Mouse (Mus musculus): ENCODE measurements around the gene Mov10l1. TPM values are rescaled to one million over a fixed set of nuclear protein-coding genes. Genes with fewer than 3 reads are reported as not detected.

The Mov10l1 gene
- total RNA-seq, 2 experiments from 2014 or later, result 109 to 121 TPM

DNA sequence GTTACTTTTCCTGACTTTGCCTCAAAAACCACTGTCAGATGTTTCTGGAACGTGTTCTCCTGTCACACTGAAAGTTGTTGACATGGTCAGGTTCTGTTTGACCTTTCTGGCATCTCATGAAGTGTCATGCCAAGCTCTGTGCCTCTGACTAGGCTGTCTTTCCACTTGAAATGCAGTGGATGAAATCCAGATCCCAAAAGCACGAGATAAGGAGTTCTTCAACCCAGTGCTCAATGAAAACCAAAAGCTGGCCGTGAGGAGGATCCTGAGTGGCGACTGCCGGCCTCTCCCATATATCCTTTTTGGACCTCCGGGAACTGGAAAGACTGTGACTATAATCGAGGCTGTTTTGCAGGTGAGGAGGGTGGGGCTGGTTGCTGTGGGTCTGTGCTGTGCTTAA is 37.4 kb downstream of the Mov10l1 start:
- DNase-seq, result peak; percentile 54

DNA sequence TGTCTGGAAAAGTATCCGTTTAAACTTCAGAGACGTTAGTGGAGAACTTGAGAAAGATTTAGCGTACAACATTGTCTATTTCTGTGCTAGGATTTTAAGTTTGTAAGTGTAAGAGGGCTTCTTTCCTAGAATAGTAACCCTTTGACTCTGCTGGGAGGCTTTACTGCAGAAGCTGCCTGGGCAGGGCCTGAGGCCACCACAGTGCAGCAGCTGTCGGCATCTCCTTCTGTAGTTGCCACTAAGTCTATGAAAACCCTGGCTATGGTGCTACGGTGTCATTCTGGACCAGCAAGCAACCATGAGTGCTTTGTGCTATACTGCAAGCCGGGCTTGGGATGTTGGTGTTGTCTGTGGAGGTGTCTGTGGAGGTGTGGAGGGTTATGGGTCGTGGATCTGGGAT is 37.8 kb downstream of the Mov10l1 start:
- DNase-seq, result no peak

DNA sequence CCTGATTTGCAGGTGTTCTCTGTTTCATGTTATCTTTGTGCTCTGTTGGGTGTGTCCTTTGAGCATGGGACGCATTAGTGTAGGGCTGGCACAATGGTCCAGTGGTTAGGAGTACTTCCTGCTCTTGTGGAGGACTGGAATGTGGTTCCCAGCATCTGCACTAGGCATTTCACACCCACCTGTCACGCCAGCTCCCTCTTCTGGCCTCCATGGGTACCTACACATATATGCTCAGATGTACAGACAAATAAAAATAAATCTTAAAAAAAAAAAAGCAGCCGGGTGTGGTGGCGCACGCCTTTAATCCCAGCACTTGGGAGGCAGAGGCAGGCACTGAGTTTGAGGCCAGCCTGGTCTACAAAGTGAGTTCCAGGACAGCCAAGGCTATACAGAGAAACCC is 61.7 kb downstream of the Mov10l1 start:
- no peak for DNase-seq

DNA sequence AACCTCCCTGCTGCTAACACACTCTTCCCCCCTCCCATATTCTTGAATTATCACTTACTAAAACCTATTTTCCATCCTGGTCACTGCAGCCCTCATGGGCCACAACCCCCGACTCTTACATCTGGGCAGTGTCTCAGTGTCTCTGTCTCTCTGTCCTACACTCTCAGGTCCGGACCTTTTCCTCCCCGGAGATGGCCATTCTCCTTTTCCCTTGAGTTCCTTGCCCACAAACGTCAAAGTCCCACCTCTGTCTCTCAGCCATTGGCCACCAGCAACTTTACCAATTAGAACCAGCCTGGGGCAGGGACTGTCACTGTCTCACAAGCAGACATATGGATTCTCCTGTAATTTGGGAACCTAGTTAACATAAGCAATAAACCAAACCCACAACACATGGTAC is 63.6 kb downstream of the Mov10l1 start:
- DNase-seq, result no peak

DNA sequence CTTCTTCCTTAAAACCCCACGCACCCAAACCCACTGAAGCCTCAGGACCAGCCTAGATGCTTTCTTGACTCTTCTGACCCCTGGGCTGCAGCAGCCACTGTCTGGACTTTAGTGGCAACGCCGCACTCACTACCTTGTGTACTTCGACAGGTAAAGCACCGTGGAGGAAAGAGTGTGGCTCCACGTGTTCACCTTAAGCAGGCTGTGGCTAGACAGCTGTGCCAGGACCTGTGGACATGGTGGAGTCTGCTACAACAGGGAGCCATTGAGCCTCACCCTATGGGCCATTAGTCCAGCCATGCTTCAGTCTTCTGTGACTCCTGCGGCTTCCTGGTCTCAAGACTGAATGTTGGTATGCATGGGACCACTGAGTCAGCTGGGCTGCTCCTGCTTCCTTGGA is 72.0 kb downstream of the Mov10l1 start:
- DNase-seq, result no peak

DNA sequence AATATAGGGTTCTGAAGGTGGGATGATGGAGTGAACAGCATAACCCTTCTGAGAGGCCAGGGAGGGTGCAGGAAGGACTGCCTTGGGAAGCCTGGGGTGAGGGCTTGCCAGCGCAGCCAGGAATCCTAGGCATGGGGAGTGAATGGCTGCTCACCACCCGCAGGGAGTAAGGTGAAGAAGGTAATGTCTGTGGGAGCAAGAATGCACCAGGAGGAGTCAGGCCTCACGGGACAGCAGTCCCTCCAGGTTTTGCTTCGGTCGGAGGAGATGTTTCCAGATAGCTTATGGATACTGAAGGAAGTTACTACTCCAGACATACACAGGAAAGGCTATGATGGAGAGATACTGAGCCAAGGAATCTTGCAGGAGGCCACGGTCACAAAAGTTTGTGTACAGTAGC is 76.0 kb downstream of the Mov10l1 start:
- no peak for DNase-seq

DNA sequence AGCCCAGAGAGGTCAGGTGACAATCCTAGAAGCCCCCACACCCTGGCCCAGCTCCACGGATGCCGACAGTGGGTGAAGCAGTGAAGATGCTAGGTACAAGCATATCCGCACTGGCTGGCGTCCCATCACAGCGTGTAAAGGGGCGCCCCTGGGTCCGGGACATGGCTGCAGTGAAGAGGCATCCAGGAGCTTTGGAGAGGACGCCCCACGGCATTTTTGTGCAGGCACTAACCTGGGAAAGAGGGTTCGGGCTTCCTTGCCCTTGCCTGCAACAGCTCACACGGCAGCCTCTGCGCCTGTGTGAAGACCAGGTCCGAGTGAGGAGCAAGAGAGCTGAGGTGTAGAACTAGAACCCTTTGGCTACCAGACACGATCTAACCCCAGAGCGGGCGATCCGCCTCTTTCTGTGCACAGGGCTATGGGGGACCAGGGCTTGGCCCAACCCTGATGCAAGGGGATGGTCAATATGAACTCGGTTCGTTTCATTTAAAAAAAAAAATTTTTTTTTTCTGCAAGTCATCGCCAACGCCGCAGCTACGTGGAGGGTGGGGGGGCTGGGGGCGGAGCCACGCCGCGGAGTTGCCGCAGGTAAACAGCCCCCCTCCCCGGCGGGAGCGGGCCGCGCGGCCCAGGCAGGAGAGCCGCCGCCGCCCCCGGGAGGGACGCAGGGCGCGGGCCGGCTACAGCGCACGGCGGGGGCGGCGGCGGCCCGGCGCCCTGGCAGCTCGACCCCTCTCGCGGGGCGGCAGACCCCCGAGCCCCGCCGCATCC is 76.6 kb downstream of the Mov10l1 start, which contains the start of gene Panx2:
Gene Panx2, plus strand, starts transcription at position 574 of the 771 bp plus-strand sequence.
- DNase-seq, result peak; percentile 10

DNA sequence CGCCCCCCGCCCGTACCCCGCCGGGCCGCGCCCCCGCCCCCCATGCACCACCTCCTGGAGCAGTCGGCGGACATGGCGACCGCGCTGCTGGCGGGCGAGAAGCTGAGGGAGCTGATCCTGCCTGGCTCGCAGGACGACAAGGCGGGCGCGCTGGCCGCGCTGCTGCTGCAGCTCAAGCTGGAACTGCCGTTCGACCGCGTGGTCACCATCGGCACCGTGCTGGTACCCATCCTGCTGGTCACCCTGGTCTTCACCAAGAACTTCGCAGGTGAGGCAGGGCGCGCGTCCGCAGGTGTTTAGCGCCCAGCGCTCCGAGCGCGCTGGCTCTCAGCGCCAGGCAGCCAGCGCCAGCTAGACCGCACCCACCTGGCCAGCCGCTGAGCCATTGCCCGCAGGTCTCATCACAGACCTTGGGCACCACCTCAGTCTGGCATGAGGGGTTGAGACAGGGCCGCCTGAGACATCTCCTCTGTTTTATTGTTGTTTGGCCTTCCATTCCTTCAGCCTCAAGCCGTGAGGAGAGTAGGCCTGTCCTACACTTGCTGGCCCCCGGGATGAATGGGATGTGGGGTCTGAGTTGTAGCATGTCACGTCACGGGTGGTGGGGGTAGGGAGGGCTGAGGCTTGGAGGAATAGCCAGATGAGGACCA is 77.4 kb downstream of the Mov10l1 start:
- peak; percentile 43 for DNase-seq

DNA sequence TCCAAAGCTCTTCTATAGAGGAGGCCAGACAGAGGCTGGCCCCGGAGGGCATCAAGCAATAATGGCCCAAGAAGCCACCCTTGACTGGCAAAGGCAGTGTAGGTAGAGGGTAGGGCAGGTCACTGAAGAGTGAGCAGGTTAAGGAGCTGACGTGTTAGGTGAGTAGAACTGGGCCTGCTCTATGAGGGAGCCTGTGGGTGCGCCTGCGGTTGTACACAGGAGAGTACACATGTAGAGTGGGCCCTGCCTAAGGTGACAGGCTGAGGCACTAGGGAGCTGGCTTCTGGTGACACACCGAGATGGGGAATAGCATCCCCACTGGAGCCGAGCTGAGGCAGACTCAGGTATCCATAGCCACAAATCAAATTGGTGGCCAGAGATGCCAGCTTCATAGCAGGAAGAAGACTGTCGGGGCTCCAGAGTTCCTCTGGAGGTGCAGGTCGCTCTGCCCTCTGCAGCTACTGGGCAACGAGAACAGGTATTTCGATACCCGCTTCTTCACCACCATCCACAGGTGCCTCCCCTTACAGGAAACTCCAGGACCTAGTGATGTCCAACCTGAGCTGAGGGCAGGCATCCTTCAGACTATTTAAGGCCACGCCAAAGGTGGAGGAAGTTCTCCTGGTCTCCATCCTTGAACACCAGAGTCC is 78.2 kb downstream of the Mov10l1 start:
- peak; percentile 3 for DNase-seq

DNA sequence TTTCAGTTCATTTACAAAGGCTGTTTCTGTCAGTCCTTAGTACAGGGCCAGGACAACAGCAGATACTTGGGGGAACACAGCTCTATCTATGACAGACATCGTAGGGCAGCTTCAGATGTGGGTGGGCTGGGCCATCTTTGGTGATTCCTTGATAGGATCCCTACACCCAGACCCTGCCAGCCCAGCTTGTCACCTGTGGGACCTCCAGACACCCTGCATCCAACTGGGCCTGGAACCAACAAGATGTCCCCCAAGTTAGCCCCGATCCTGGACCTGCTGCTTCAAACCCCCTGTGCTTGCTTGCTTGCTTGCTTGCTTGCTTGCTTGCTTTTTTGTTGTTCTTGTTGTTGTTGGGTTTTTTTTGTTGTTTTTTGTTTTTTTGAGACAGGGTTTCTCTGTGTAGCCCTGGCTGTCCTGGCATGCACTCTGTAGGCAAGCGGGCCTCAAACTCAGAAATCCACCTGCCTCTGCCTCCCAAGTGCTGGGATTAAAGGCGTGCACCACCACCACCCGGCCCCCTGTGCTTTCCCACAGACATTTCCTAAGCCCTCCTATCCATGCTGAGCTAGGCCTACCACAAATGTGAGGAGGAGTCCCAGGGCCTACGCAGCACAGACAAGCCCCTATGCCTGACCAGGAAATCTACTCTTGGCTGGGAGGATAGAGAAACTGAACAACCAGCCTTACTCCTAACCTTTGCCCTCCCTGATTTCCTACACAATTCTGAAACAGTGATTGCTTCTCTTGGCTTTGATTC is 79.2 kb downstream of the Mov10l1 start:
- DNase-seq, result no peak

DNA sequence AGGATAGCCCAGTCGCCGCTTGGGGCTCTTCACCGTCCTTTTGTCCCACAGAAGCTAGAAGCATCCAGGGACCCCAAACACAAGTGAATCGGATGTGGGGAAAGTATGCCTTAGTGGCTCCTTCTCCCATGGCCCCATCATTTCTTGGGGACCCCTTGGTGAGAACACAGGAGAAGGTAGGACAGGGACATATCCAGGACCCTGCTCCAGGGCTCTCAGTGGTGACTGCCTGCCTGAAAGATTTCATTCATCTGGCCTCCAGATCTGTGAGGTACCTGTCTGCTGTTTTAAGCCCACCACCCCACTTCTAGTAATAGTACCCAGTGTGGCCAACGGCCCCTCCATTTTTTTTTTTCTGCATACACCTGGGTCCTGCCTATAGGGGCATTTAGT is 79.8 kb downstream of the Mov10l1 start:
- no peak for DNase-seq

DNA sequence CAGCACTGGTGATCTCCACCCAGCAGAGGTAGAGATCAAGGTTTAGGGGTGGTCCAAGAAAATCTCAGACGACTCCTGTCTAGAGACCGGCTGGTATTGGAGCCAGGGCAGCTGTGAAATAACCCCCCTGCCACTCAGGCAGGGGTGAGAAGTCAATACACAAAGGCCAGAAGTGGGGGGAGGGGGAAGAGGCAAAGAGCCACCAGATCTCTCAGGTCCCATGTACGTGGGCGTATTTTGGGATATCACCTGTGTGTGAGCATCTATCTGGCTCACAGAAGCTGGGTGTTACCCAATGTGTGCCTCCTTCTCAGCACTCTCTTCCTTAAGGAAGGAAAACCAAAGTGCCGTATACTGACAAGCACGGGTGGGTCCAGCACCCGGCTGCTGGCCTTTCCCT is 80.3 kb downstream of the Mov10l1 start:
- DNase-seq, result no peak

DNA sequence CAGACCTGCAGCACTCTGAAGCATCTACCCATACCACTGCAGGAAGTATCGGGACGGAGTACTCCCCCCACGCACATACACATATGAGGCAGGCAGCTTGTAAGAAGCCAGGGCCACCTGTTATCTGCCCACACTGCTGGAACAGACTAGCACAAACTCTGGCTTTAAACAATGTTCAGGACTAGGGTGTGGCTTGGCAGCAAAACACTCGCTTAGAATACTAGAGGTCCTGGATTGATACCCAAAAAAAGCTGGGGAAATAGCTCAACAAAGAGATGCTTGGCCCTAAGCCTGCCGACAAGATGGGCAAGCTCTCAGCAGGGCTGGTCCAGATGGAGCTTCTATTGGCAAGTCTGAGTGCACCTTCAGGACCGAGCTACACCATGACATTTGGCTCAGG is 80.8 kb downstream of the Mov10l1 start:
- no peak for DNase-seq

DNA sequence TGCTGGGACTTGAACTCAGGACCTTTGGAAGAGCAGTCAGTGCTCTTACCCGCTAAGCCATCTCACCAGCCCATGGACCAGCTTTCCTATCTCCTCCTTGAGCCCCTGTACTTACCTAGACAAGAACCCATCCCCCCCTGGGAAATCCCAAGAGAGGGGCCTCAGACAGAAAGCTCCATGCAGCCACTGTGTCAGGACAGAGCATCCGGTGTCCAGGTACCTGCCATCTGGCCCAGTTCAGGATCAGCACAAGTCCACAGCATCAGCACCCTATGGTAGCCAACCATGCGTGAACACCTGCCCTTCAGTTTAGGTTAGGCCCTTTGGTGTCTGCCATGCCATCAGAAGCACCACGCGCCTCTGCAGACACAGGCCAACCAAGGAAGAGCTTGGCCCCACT is 82.2 kb downstream of the Mov10l1 start:
- no peak for DNase-seq

DNA sequence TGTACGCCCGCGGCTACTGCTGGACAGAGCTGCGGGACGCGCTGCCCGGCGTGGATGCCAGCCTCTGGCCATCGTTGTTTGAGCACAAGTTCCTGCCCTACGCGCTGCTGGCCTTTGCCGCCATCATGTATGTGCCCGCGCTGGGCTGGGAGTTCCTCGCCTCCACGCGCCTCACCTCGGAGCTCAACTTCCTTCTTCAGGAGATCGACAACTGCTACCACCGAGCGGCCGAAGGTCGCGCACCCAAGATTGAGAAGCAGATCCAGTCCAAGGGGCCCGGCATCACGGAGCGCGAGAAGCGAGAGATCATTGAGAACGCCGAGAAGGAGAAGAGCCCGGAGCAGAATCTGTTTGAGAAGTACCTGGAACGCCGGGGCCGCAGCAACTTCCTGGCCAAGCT is 84.9 kb downstream of the Mov10l1 start:
- DNase-seq, result no peak

DNA sequence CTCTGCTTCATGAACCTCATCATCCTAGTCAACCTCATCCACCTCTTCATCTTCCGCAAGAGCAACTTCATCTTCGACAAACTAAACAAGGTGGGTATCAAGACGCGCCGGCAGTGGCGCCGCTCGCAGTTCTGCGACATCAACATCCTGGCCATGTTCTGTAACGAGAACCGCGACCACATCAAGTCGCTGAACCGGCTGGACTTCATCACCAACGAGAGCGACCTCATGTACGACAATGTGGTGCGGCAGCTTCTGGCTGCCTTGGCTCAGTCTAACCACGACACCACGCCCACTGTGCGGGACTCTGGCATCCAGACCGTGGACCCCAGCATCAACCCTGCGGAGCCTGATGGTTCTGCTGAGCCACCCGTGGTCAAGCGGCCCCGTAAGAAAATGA is 85.5 kb downstream of the Mov10l1 start:
- DNase-seq, result no peak

DNA sequence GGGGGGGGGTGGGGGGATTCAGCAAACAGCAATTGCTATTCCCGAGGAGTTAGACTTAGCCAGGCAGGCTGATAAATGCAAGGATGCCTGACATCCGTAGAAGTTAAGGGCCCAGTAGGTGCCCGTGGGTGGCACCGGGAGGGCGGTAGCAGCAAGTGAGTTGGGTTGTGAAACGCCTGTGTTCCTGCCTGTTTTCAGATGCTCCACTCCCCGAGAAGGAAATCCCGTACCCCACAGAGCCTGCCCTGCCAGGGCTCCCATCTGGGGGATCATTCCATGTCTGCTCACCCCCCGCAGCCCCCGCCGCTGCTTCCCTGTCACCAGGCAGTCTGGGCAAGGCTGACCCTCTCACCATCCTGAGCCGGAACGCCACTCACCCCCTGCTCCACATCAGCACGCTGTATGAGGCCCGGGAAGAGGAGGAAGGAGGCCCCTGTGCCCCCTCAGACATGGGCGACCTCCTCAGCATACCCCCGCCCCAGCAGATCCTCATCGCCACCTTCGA is 86.7 kb downstream of the Mov10l1 start:
- no peak for DNase-seq

DNA sequence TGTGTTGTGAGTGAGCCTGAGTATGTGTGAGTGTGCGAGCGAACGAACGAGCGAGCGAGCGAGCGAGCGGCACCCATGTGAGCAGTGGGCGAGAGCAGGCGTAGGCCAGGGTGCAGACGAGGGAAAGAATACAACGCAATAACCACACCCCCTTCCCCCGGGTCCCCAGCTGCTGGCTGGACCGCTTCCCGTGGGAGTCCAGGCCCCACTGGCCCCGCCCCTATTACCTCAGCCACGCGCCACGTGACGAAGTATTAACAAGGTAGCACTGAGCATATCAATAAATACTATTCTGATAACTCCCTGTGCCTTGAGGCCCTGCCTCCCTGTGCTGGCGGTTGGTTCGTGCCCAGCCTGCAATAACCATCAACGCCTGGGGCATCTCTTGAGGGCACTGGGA is 87.9 kb downstream of the Mov10l1 start:
- DNase-seq, result no peak

DNA sequence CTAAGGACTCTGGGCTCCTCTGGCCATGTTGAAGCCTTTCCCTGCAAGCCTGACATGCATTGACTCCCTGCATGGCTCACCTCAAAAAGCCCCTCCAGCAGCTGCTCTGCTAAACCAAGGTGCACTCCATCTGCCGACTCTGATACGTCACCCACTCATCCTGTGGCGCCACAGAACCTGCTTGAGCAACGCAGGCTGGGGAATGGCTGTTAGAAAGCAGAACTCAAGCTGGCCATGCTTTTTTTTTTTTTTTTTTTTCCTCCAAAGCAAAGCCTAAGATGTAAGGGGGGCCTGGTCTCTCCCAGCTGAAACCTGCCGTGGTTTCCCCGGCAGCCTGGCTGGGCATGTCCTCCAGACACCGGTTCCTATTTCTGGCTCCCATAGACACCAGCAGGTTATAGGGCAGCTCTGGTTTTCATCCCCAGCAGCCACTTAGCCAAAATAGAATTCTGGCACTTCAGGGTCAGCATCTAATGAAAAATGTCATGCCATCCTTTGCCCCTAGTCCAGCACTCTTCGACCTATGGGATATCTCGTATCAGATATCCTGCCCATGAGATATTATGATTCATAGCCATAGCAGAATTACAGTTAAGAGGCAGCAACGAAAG is 91.4 kb downstream of the Mov10l1 start:
- peak; percentile 62 for DNase-seq

DNA sequence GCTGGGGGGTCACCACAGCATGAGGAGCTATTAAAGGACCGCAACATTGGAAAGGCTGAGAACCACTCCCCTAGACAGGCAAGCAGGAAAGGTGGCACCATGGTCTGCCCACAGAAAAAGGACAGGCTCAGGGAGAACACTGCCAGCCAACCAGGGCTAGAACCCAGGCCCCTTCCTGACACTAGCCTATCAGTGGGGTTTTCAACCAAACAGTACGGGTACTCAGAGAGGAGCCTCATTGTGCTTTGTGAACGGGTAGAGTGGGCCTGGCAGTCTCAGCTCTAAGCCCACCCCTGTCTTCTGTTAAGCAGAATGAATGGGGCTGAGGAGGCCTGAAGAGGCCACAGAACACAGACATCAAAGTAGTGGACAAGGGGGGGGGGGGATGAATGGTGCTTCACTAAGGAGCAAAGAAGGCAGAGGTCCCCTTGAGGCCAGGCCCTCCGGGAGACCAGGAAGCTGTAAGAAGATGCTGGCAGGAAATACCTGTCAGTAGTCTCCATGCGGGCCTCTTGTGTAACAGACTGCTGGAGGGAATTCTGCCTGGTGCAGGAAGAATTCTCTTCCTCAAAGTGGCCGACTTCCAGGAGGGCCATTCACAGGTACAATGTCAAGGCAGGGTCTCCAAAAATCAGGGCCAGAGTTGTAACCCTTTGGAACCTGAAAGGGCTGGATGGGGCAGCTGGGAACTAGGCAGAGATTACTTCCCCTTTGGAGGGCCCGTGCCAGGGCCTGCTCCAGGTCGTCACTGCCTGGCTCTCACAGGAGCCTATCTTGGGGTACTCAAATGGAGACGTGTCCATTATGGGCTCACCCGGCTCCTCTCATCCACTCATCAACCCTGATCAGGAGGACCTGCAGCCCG is 92.1 kb downstream of the Mov10l1 start, which contains the start of gene Trabd:
Gene Trabd, plus strand, starts transcription at position 512 of the 865 bp plus-strand sequence.
- no peak for DNase-seq

DNA sequence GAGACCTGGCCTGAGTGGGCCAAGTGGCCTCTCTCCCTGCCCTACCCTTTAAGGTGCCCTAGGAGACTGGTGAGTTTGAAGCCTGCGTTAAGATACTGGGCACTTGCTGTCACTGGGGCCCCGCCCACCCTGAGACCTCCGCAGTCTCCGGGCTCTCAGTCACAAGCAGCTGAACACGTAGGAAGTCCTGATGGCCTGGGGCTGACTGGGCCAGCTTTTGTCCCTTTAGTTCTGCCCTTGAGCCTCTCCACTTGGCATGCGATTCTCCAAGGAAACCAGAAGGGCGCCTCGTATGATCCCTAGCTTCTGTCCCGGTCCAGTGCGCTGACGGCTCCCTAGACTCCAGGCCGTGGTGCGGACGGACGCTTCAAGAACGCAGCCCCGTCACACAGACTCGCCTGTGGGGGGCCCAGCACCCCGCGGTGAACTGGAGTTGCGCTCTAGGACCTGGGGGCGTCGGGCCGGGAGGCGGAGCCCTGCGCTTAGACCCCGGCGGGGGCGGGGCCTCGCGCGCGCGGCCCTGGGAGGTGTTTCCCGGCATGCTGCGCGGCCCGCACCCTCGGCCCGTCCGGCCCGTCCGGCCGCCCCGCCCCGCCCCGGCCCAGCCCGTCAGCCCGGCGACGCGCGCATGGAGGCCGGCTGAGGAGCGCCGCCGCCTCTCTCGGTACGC is 92.9 kb downstream of the Mov10l1 start:
- DNase-seq, result peak; percentile 93
